Mouse (Mus musculus): ENCODE measurements at regions not wholly inside any gene's neighbourhood (a gene's known extent, or its start where the extent isn't known, plus 50 kb on each side); places are given as distances from the start of the nearest gene placed in this dataset.
A peak's percentile ranks its signal among the peaks of the same experiment; 100 is the strongest.

GRCm38 (mm10) chr8:87202639-87203160 lies 269.7 kb downstream of the Cbln1 start:
- no peak for DNase-seq (ENCODE audit: low read depth, low spot score)

- peak; percentile 75 for DNase-seq (ENCODE audit: low read depth, low spot score)
Observed at GRCm38 (mm10) chr8:87199461-87200131, 272.8 kb downstream of the Cbln1 start.

- DNase-seq (ENCODE audit: low read depth, low spot score) = no peak
Observed at GRCm38 (mm10) chr8:87197867-87198536, 274.4 kb downstream of the Cbln1 start.

- no peak for DNase-seq (ENCODE audit: low read depth, low spot score)
Observed at GRCm38 (mm10) chr8:87197000-87197399, 275.4 kb downstream of the Cbln1 start.

GRCm38 (mm10) chr8:87196050-87196449 lies 276.4 kb downstream of the Cbln1 start:
- no peak for DNase-seq (ENCODE audit: low read depth, low spot score)

GRCm38 (mm10) chr8:87189791-87190385 lies 282.5 kb downstream of the Cbln1 start:
- no peak for DNase-seq (ENCODE audit: low read depth, low spot score)

GRCm38 (mm10) chr8:87182888-87183287 lies 289.5 kb downstream of the Cbln1 start:
- no peak for DNase-seq (ENCODE audit: low read depth, low spot score)

- DNase-seq (ENCODE audit: low read depth, low spot score) = no peak
Observed at GRCm38 (mm10) chr8:87178561-87178960, 293.5 kb upstream of the N4bp1 start.

GRCm38 (mm10) chr8:87177620-87178019 lies 292.6 kb upstream of the N4bp1 start:
- no peak for DNase-seq (ENCODE audit: low read depth, low spot score)

- DNase-seq (ENCODE audit: low read depth, low spot score) = no peak
Observed at GRCm38 (mm10) chr8:87175097-87175496, 290.0 kb upstream of the N4bp1 start.

- no peak for DNase-seq (ENCODE audit: low read depth, low spot score)
Observed at GRCm38 (mm10) chr8:87173720-87174119, 288.7 kb upstream of the N4bp1 start.

- DNase-seq (ENCODE audit: low read depth, low spot score) = no peak
Observed at GRCm38 (mm10) chr8:87166771-87167170, 281.7 kb upstream of the N4bp1 start.

- no peak for DNase-seq (ENCODE audit: low read depth, low spot score)
Observed at GRCm38 (mm10) chr8:87160416-87160815, 275.4 kb upstream of the N4bp1 start.

GRCm38 (mm10) chr8:87158322-87158721 lies 273.3 kb upstream of the N4bp1 start:
- DNase-seq (ENCODE audit: low read depth, low spot score) = no peak

- DNase-seq (ENCODE audit: low read depth, low spot score) = no peak
Observed at GRCm38 (mm10) chr8:87155819-87156425, 270.9 kb upstream of the N4bp1 start.

GRCm38 (mm10) chr8:87152068-87152915 lies 267.2 kb upstream of the N4bp1 start:
- DNase-seq (ENCODE audit: low read depth, low spot score) = peak; percentile 11

GRCm38 (mm10) chr8:87148853-87149252 lies 263.8 kb upstream of the N4bp1 start:
- DNase-seq (ENCODE audit: low read depth, low spot score) = no peak

GRCm38 (mm10) chr8:87147704-87148103 lies 262.6 kb upstream of the N4bp1 start:
- DNase-seq (ENCODE audit: low read depth, low spot score) = no peak

- DNase-seq (ENCODE audit: low read depth, low spot score) = no peak
Observed at GRCm38 (mm10) chr8:87137412-87137811, 252.4 kb upstream of the N4bp1 start.

GRCm38 (mm10) chr8:87131716-87132115 lies 246.7 kb upstream of the N4bp1 start:
- DNase-seq (ENCODE audit: low read depth, low spot score) = no peak

GRCm38 (mm10) chr8:87130691-87131090 lies 245.6 kb upstream of the N4bp1 start:
- DNase-seq (ENCODE audit: low read depth, low spot score) = no peak
